Mouse (Mus musculus) layer of hippocampus, adult 9-11 months (tissue): ENCODE measurements at regions not wholly inside any gene's neighbourhood (a gene's known extent, or its start where the extent isn't known, plus 50 kb on each side); places are given as distances from the start of the nearest gene placed in this dataset.

Experiments
- DNase-seq: peaks from one replicate; pipeline ENCODE4 v3.0.0; 2022

GRCm38 (mm10) chr1:143946933-143947332, 57.0 kb downstream of the Rgs2 start:
- no peak for DNase-seq

GRCm38 (mm10) chr1:143941465-143941864, 62.5 kb downstream of the Rgs2 start:
- peak; percentile 9 for DNase-seq

- DNase-seq = peak; percentile 22
These were observed 64.5 kb downstream of the Rgs2 start for GRCm38 (mm10) chr1:143939511-143939910.

GRCm38 (mm10) chr1:143938569-143938968, 65.4 kb downstream of the Rgs2 start:
- peak; percentile 39 for DNase-seq

- DNase-seq = no peak
These were observed 73.2 kb downstream of the Rgs2 start for GRCm38 (mm10) chr1:143930798-143931197.

- DNase-seq = no peak
These were observed 74.3 kb downstream of the Rgs2 start for GRCm38 (mm10) chr1:143929567-143930165.

- DNase-seq = no peak
These were observed 81.5 kb downstream of the Rgs2 start for GRCm38 (mm10) chr1:143922499-143922898.

- DNase-seq = no peak
These were observed 83.7 kb downstream of the Rgs2 start for GRCm38 (mm10) chr1:143920256-143920655.

GRCm38 (mm10) chr1:143918949-143919348, 85.0 kb downstream of the Rgs2 start:
- no peak for DNase-seq

GRCm38 (mm10) chr1:143918146-143918774, 85.7 kb downstream of the Rgs2 start:
- peak; percentile 33 for DNase-seq

GRCm38 (mm10) chr1:143917623-143918022, 86.3 kb downstream of the Rgs2 start:
- peak; percentile 94 for DNase-seq

GRCm38 (mm10) chr1:143916587-143916986, 87.4 kb downstream of the Rgs2 start:
- peak; percentile 76 for DNase-seq

- DNase-seq = no peak
These were observed 91.4 kb downstream of the Rgs2 start for GRCm38 (mm10) chr1:143912586-143912985.

GRCm38 (mm10) chr1:143911230-143911629, 92.7 kb downstream of the Rgs2 start:
- DNase-seq = no peak

GRCm38 (mm10) chr1:143910530-143910929, 93.4 kb downstream of the Rgs2 start:
- DNase-seq = no peak

- DNase-seq = no peak
These were observed 96.6 kb downstream of the Rgs2 start for GRCm38 (mm10) chr1:143907312-143907711.

- no peak for DNase-seq
These were observed 97.1 kb downstream of the Rgs2 start for GRCm38 (mm10) chr1:143906881-143907280.

- peak; percentile 55 for DNase-seq
These were observed 100.0 kb downstream of the Rgs2 start for GRCm38 (mm10) chr1:143903985-143904384.

GRCm38 (mm10) chr1:143903234-143903633, 100.7 kb downstream of the Rgs2 start:
- no peak for DNase-seq

- no peak for DNase-seq
These were observed 102.6 kb downstream of the Rgs2 start for GRCm38 (mm10) chr1:143901127-143901920.

GRCm38 (mm10) chr1:143888510-143888909, 111.4 kb downstream of the Uchl5 start:
- DNase-seq = no peak

GRCm38 (mm10) chr1:143888065-143888464, 111.0 kb downstream of the Uchl5 start:
- no peak for DNase-seq

- no peak for DNase-seq
These were observed 108.9 kb downstream of the Uchl5 start for GRCm38 (mm10) chr1:143886014-143886413.

- no peak for DNase-seq
These were observed 104.1 kb downstream of the Uchl5 start for GRCm38 (mm10) chr1:143881192-143881591.
